Mouse (Mus musculus): ENCODE measurements at regions not wholly inside any gene's neighbourhood (a gene's known extent, or its start where the extent isn't known, plus 50 kb on each side); places are given as distances from the start of the nearest gene placed in this dataset.

GRCm38 (mm10) chr3:50886336-50886735, 337.9 kb upstream of the Noct start:
- in situ Hi-C loops (cut with MboI, MseI), result no loop called here

GRCm38 (mm10) chr3:50887002-50887401, 337.2 kb upstream of the Noct start:
- in situ Hi-C loops (cut with MboI, MseI), result no loop called here

- in situ Hi-C loops (cut with MboI, MseI), result no loop called here
Measured at GRCm38 (mm10) chr3:50888571-50889210, 335.6 kb upstream of the Noct start.

- in situ Hi-C loops (cut with MboI, MseI), result no loop called here
Measured at GRCm38 (mm10) chr3:50890537-50890936, 333.7 kb upstream of the Noct start.

- in situ Hi-C loops (cut with MboI, MseI), result no loop called here
Measured at GRCm38 (mm10) chr3:50898179-50898578, 326.1 kb upstream of the Noct start.

- in situ Hi-C loops (cut with MboI, MseI), result loop anchor here (25.0 kb wide), 1 partner anchor 513 kb away; no protein-coding TSS in a partner anchor
Measured at GRCm38 (mm10) chr3:50899830-50900350, 324.4 kb upstream of the Noct start.

- in situ Hi-C loops (cut with MboI, MseI), result loop anchor here (25.0 kb wide), 1 partner anchor 513 kb away; no protein-coding TSS in a partner anchor
Measured at GRCm38 (mm10) chr3:50900566-50900965, 323.7 kb upstream of the Noct start.

- in situ Hi-C loops (cut with MboI, MseI), result loop anchor here (25.0 kb wide), 1 partner anchor 514 kb away; no protein-coding TSS in a partner anchor
Measured at GRCm38 (mm10) chr3:50901321-50901720, 322.9 kb upstream of the Noct start.

- in situ Hi-C loops (cut with MboI, MseI), result loop anchor here (25.0 kb wide), 1 partner anchor 516 kb away; no protein-coding TSS in a partner anchor
Measured at GRCm38 (mm10) chr3:50902933-50903332, 321.3 kb upstream of the Noct start.

GRCm38 (mm10) chr3:50904716-50905116, 319.5 kb upstream of the Noct start:
- in situ Hi-C loops (cut with MboI, MseI), result loop anchor here (25.0 kb wide), 1 partner anchor 517 kb away; no protein-coding TSS in a partner anchor

- in situ Hi-C loops (cut with MboI, MseI), result loop anchor here (25.0 kb wide), 1 partner anchor 518 kb away; no protein-coding TSS in a partner anchor
Measured at GRCm38 (mm10) chr3:50905274-50905992, 318.8 kb upstream of the Noct start.

- in situ Hi-C loops (cut with MboI, MseI), result loop anchor here (25.0 kb wide), 1 partner anchor 519 kb away; no protein-coding TSS in a partner anchor
Measured at GRCm38 (mm10) chr3:50905993-50906831, 318.0 kb upstream of the Noct start.

- in situ Hi-C loops (cut with MboI, MseI), result loop anchor here (25.0 kb wide), 1 partner anchor 526 kb away; no protein-coding TSS in a partner anchor
Measured at GRCm38 (mm10) chr3:50912980-50913518, 311.2 kb upstream of the Noct start.

- in situ Hi-C loops (cut with MboI, MseI), result loop anchor here (25.0 kb wide), 1 partner anchor 528 kb away; no protein-coding TSS in a partner anchor
Measured at GRCm38 (mm10) chr3:50914866-50915365, 309.3 kb upstream of the Noct start.

GRCm38 (mm10) chr3:50916305-50916854, 307.9 kb upstream of the Noct start:
- in situ Hi-C loops (cut with MboI, MseI), result loop anchor here (25.0 kb wide), 1 partner anchor 529 kb away; no protein-coding TSS in a partner anchor

- in situ Hi-C loops (cut with MboI, MseI), result loop anchor here (10.0 to 25.0 kb wide), 2 partner anchors 252 to 535 kb away; no protein-coding TSS in a partner anchor
Measured at GRCm38 (mm10) chr3:50922347-50922746, 301.9 kb upstream of the Noct start.

- in situ Hi-C loops (cut with MboI, MseI), result loop anchor here (10.0 to 25.0 kb wide), 2 partner anchors 252 to 536 kb away; no protein-coding TSS in a partner anchor
Measured at GRCm38 (mm10) chr3:50922832-50923231, 301.4 kb upstream of the Noct start.

- in situ Hi-C loops (cut with MboI, MseI), result loop anchor here (10.0 to 25.0 kb wide), 2 partner anchors 251 to 536 kb away; no protein-coding TSS in a partner anchor
Measured at GRCm38 (mm10) chr3:50923327-50923726, 300.9 kb upstream of the Noct start.

GRCm38 (mm10) chr3:50927318-50927717, 296.9 kb upstream of the Noct start:
- in situ Hi-C loops (cut with MboI, MseI), result loop anchor here (10.0 kb wide), 1 partner anchor 247 kb away; no protein-coding TSS in a partner anchor

- in situ Hi-C loops (cut with MboI, MseI), result loop anchor here (10.0 kb wide), 1 partner anchor 246 kb away; no protein-coding TSS in a partner anchor
Measured at GRCm38 (mm10) chr3:50929013-50929412, 295.2 kb upstream of the Noct start.

Data from T-helper 2 cell (primary cell).